ENCODE assay signal across 8 mouse cellular contexts in the genomic region with DNA sequence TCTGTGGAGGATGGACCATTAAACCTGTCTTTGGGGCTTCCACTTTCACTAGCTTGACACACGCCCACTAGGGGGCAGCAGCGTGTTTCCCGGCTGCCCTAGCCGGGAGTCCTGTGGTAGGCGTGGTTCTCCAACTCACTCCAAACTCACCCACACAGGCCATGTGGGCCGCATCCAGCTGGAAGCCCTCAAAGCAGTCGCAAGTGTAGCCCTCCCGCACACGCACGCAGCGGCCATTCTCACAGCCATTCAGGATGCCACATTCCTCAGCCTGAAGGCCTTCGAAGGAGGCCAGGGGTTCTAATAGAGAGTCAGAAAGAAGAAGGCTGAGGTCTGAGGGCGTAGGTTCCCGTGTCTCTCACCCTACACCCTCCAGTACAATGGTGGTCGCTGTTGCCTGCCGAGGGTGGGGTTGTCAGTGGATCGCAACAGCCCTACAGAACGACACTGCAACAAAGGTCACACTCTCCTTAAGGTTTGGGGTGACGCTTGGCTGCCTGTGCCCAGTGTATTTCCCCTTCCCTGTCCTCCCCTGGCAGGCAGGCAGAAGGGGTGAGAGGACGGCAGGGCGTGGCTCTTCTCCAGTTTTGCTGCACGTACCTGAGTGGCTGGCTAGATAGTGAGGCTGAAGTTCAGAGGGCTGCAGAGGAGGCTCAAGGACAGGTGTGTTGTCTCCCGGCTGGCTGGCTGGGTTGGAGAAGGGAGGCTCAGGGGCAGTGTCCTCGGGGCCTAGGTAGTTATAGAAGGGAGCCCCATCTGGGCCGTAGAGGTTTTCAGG. TPM values are rescaled to one million over a fixed set of nuclear protein-coding genes. Genes with fewer than 3 reads are reported as not detected.
DNase-seq lines count a peak whose midpoint lies in the region; ATAC-seq lines count a peak whose summit lies in the region.

No protein-coding gene starts in this region.

- no peak overlapping the region for H3K27ac ChIP-seq in embryonic facial prominence, embryonic 13.5 days
- no peak overlapping the region for H3K27ac ChIP-seq in limb, embryonic 12.5 days
- H3K27ac ChIP-seq in midbrain, embryonic 15.5 days = no peak overlapping the region

- 0 out of 2 replicates have a peak overlapping the region, but pooled peaks have one; percentile 7 for H3K4me3 ChIP-seq in embryonic facial prominence, embryonic 13.5 days
- no peak overlapping the region for H3K4me3 ChIP-seq in limb, embryonic 12.5 days (replicated peaks)
- no peak overlapping the region for H3K4me3 ChIP-seq in midbrain, embryonic 15.5 days

- H3K36me3 ChIP-seq in embryonic facial prominence, embryonic 13.5 days = no peaks in the 10 kb centered on the region
- no peaks in the 10 kb centered on the region for H3K36me3 ChIP-seq in limb, embryonic 12.5 days
- no peaks in the 10 kb centered on the region for H3K36me3 ChIP-seq in midbrain, embryonic 15.5 days (replicated peaks)

- WGBS in embryonic facial prominence, embryonic 13.5 days = 30% methylated on average over 25 of the region's 25 CpGs
- 36% methylated on average over 25 of the region's 25 CpGs for WGBS in limb, embryonic 12.5 days
- WGBS in midbrain, embryonic 15.5 days = 38% methylated on average over 25 of the region's 25 CpGs

- no peaks in the 10 kb centered on the region for H3K9me3 ChIP-seq in embryonic facial prominence, embryonic 13.5 days
- no peaks in the 10 kb centered on the region for H3K9me3 ChIP-seq in limb, embryonic 12.5 days
- H3K9me3 ChIP-seq in midbrain, embryonic 15.5 days = no peaks in the 10 kb centered on the region

- ATAC-seq in embryonic facial prominence, embryonic 13.5 days (ENCODE audit: insufficient number of reproducible peaks, insufficient read depth, low FRiP score, low TSS enrichment, low read depth) = peak; percentile 71; the same call in 1 of the 2 replicates
- ATAC-seq in limb, embryonic 12.5 days (ENCODE audit: insufficient number of reproducible peaks, insufficient read depth, low FRiP score, low TSS enrichment, low read depth) = peak; percentile 65; the same call in 1 of the 2 replicates
- peak; percentile 66; the same call in 1 of the 2 replicates for ATAC-seq in midbrain, embryonic 15.5 days (replicated peaks)

- H3K27me3 ChIP-seq in embryonic facial prominence, embryonic 13.5 days = no peaks in the 10 kb centered on the region
- H3K27me3 ChIP-seq in limb, embryonic 12.5 days = 0 out of 2 replicates have a peak, but pooled peaks cover 3% of the 10 kb centered on the region
- no peaks in the 10 kb centered on the region for H3K27me3 ChIP-seq in midbrain, embryonic 15.5 days (replicated peaks)

- peak overlapping the region; percentile 51 for H3K9ac ChIP-seq in embryonic facial prominence, embryonic 13.5 days
- H3K9ac ChIP-seq in limb, embryonic 12.5 days (replicated peaks) = peak overlapping the region; percentile 37
- H3K9ac ChIP-seq in midbrain, embryonic 15.5 days = no peak overlapping the region

- H3K4me1 ChIP-seq in embryonic facial prominence, embryonic 13.5 days = peaks cover 10% of the 10 kb centered on the region; the same call in 1 of the 2 replicates
- peaks cover 9% of the 10 kb centered on the region for H3K4me1 ChIP-seq in limb, embryonic 12.5 days (replicated peaks)
- H3K4me1 ChIP-seq in midbrain, embryonic 15.5 days = 0 out of 2 replicates have a peak, but pooled peaks cover 2% of the 10 kb centered on the region

- DNase-seq in 416B (ENCODE audit: low read depth) = peak; percentile 85
- DNase-seq in adrenal gland, postnatal 4 days (ENCODE audit: low spot score in 2 of 2) = peak; percentile 71 to 84
- peak; percentile 85 for DNase-seq in heart, adult 8-10 months (ENCODE audit: low spot score)
- DNase-seq in kidney, adult 8-10 months = peak; percentile 76 to 86
- peak; percentile 57 to 78 for DNase-seq in spleen, adult 18-20 months

- peak overlapping the region; percentile 52 for H3K4me2 ChIP-seq in embryonic facial prominence, embryonic 13.5 days
- peak overlapping the region; percentile 42 for H3K4me2 ChIP-seq in limb, embryonic 12.5 days
- H3K4me2 ChIP-seq in midbrain, embryonic 15.5 days = peak overlapping the region; percentile 31

RNA-seq across cellular contexts. Expression of gene Isca2, which starts 11.7 kb away (rescaled TPM):
- total RNA-seq in adrenal gland, postnatal 4 days (2021) = 10 to 100 TPM; 68.3 to 77.9 TPM
- 154 and 156 TPM in 2 replicates for polyA plus RNA-seq in embryonic facial prominence, embryonic 13.5 days (2015; fragmentation: Nextera tagmentation; extraction: Ambion mirVana)
- total RNA-seq in heart, adult 8-10 months (2022) = 100 to 1,000 TPM in 1 of 4 experiments, 10 to 100 TPM in 3; 89.1 to 116 (median 94.9) TPM
- polyA plus RNA-seq in limb, embryonic 12.5 days (2016; fragmentation: Nextera tagmentation; extraction: Ambion mirVana) = 145 and 148 TPM in 2 replicates
- polyA plus RNA-seq in midbrain, embryonic 15.5 days (2015; fragmentation: Nextera tagmentation; extraction: Ambion mirVana) = 134 and 139 TPM in 2 replicates

RNA-seq across cellular contexts. Expression of gene Npc2, which starts 11.8 kb away (rescaled TPM):
- total RNA-seq in adrenal gland, postnatal 4 days (2021) = 10 to 100 TPM; 74.7 to 75.6 TPM
- polyA plus RNA-seq in embryonic facial prominence, embryonic 13.5 days (2015; fragmentation: Nextera tagmentation; extraction: Ambion mirVana) = 78.2 and 79.1 TPM in 2 replicates
- total RNA-seq in heart, adult 8-10 months (2022) = 10 to 100 TPM; 26.1 to 29.6 (median 26.9) TPM
- 67.1 and 67.4 TPM in 2 replicates for polyA plus RNA-seq in limb, embryonic 12.5 days (2016; fragmentation: Nextera tagmentation; extraction: Ambion mirVana)
- polyA plus RNA-seq in midbrain, embryonic 15.5 days (2015; fragmentation: Nextera tagmentation; extraction: Ambion mirVana) = 58.3 and 59.9 TPM in 2 replicates
